Mouse (Mus musculus): ENCODE measurements around the gene Enox1.

Enox1 gene

GRCm38 (mm10) chr14:77370521-77370920 is 214.0 kb downstream of the Enox1 start:
- DNase-seq (ENCODE audit: low spot score in 2 of 2) = no peak

- DNase-seq (ENCODE audit: low spot score in 2 of 2) = no peak
Observed at GRCm38 (mm10) chr14:77371977-77372376, 215.4 kb downstream of the Enox1 start.

GRCm38 (mm10) chr14:77373119-77373518 is 216.6 kb downstream of the Enox1 start:
- no peak for DNase-seq (ENCODE audit: low spot score in 2 of 2)

GRCm38 (mm10) chr14:77375054-77375453 is 218.5 kb downstream of the Enox1 start:
- DNase-seq (ENCODE audit: low spot score in 2 of 2) = no peak

GRCm38 (mm10) chr14:77375618-77376017 is 219.1 kb downstream of the Enox1 start:
- no peak for DNase-seq (ENCODE audit: low spot score in 2 of 2)

GRCm38 (mm10) chr14:77376731-77377130 is 220.2 kb downstream of the Enox1 start:
- DNase-seq (ENCODE audit: low spot score in 2 of 2) = no peak

- DNase-seq (ENCODE audit: low spot score in 2 of 2) = no peak
Observed at GRCm38 (mm10) chr14:77377439-77377838, 220.9 kb downstream of the Enox1 start.

GRCm38 (mm10) chr14:77377873-77378272 is 221.3 kb downstream of the Enox1 start:
- DNase-seq (ENCODE audit: low spot score in 2 of 2) = no peak

GRCm38 (mm10) chr14:77381532-77381931 is 225.0 kb downstream of the Enox1 start:
- no peak for DNase-seq (ENCODE audit: low spot score in 2 of 2)

GRCm38 (mm10) chr14:77385621-77386020 is 229.1 kb downstream of the Enox1 start:
- DNase-seq (ENCODE audit: low spot score in 2 of 2) = no peak

GRCm38 (mm10) chr14:77387877-77388276 is 231.3 kb downstream of the Enox1 start:
- DNase-seq (ENCODE audit: low spot score in 2 of 2) = no peak

- no peak for DNase-seq (ENCODE audit: low spot score in 2 of 2)
Observed at GRCm38 (mm10) chr14:77389276-77389675, 232.7 kb downstream of the Enox1 start.

- DNase-seq (ENCODE audit: low spot score in 2 of 2) = no peak
Observed at GRCm38 (mm10) chr14:77392476-77392875, 235.9 kb downstream of the Enox1 start.

GRCm38 (mm10) chr14:77406241-77407114 is 249.9 kb downstream of the Enox1 start:
- no peak for DNase-seq (ENCODE audit: low spot score in 2 of 2)

- DNase-seq (ENCODE audit: low spot score in 2 of 2) = no peak
Observed at GRCm38 (mm10) chr14:77409271-77409940, 252.8 kb downstream of the Enox1 start.

GRCm38 (mm10) chr14:77410354-77410753 is 253.8 kb downstream of the Enox1 start:
- DNase-seq (ENCODE audit: low spot score in 2 of 2) = no peak

GRCm38 (mm10) chr14:77413106-77413505 is 256.5 kb downstream of the Enox1 start:
- no peak for DNase-seq (ENCODE audit: low spot score in 2 of 2)

- no peak for DNase-seq (ENCODE audit: low spot score in 2 of 2)
Observed at GRCm38 (mm10) chr14:77416358-77416757, 259.8 kb downstream of the Enox1 start.

GRCm38 (mm10) chr14:77421031-77421430 is 264.5 kb downstream of the Enox1 start:
- DNase-seq (ENCODE audit: low spot score in 2 of 2) = no peak

- DNase-seq (ENCODE audit: low spot score in 2 of 2) = no peak
Observed at GRCm38 (mm10) chr14:77423194-77423593, 266.6 kb downstream of the Enox1 start.

- no peak for DNase-seq (ENCODE audit: low spot score in 2 of 2)
Observed at GRCm38 (mm10) chr14:77439426-77439825, 282.9 kb downstream of the Enox1 start.

GRCm38 (mm10) chr14:77440805-77441204 is 284.2 kb downstream of the Enox1 start:
- DNase-seq (ENCODE audit: low spot score in 2 of 2) = no peak

GRCm38 (mm10) chr14:77441541-77441940 is 285.0 kb downstream of the Enox1 start:
- DNase-seq (ENCODE audit: low spot score in 2 of 2) = no peak

All from frontal cortex, postnatal 36 days (tissue).